ENCODE assay signal across 8 mouse cellular contexts in genomic region chr10:60002673-60003212, GRCm38 (mm10). TPM values are rescaled to one million over a fixed set of nuclear protein-coding genes. Genes with fewer than 3 reads are reported as not detected.
DNase-seq lines count a peak whose midpoint lies in the region; ATAC-seq lines count a peak whose summit lies in the region.

Gene Ascc1, plus strand, starts transcription at chr10:60002805.
Gene Anapc16, minus strand, starts transcription at chr10:60003135.

- peaks cover 7% of the 10 kb centered on the region; the same call in 1 of the 2 replicates for H3K36me3 ChIP-seq in hindbrain, embryonic 12.5 days

- peak within 1 kb of the TSS; percentile 86 for H3K4me2 ChIP-seq in hindbrain, embryonic 12.5 days (replicated peaks)

- no peaks in the 10 kb centered on the region for H3K9me3 ChIP-seq in hindbrain, embryonic 12.5 days (replicated peaks)

- peak within 1 kb of the TSS; percentile 78 for H3K9ac ChIP-seq in hindbrain, embryonic 12.5 days

- under 1% methylated on average over 51 of the region's 51 CpGs for WGBS in hindbrain, embryonic 12.5 days

- DNase-seq in NIH3T3 (ENCODE audit: low read depth), result peak; percentile 99
- peak; percentile 99 for DNase-seq in cerebellum, postnatal 10 days
- peak; percentile 93 to 96 for DNase-seq in frontal cortex, postnatal 10 days (ENCODE audit: low spot score in 2 of 2)
- peak; percentile 96 to 97 for DNase-seq in layer of hippocampus, postnatal 14 days (ENCODE audit: low spot score in 2 of 2)
- peak; percentile 96 for DNase-seq in lung, postnatal 14 days
- DNase-seq in retina, adult 2 months (ENCODE audit: low read depth, low spot score), result peak; percentile 96
- DNase-seq in thymus, postnatal 36 days, result peak; percentile 96 to 98

- H3K27me3 ChIP-seq in hindbrain, embryonic 12.5 days, result no peaks in the 10 kb centered on the region

- H3K27ac ChIP-seq in hindbrain, embryonic 12.5 days, result peak within 1 kb of the TSS; percentile 98

- peak; percentile 97 for ATAC-seq in hindbrain, embryonic 12.5 days (ENCODE audit: low FRiP score)

- peak within 1 kb of the TSS; percentile 57 for H3K4me3 ChIP-seq in hindbrain, embryonic 12.5 days

- H3K4me1 ChIP-seq in hindbrain, embryonic 12.5 days, result peaks cover 15% of the 10 kb centered on the region

RNA-seq across cellular contexts. Expression of gene Ascc1, which starts in this region (rescaled TPM):
- 36.3 and 38.0 TPM in 2 replicates for polyA plus RNA-seq in hindbrain, embryonic 12.5 days (2016; fragmentation: Nextera tagmentation; extraction: Ambion mirVana)
- total RNA-seq in layer of hippocampus, postnatal 14 days (2021), result 10 to 100 TPM; 18.4 to 19.1 TPM

RNA-seq across cellular contexts. Expression of gene Anapc16, which starts in this region (rescaled TPM):
- 113 and 119 TPM in 2 replicates for polyA plus RNA-seq in hindbrain, embryonic 12.5 days (2016; fragmentation: Nextera tagmentation; extraction: Ambion mirVana)
- 10 to 100 TPM; 67.4 to 69.2 TPM for total RNA-seq in layer of hippocampus, postnatal 14 days (2021)

Comparison
In these comparisons a context has a peak if more than half of its experiments do, and no peak if none do; other contexts are left out.
1. Peak in every context shown above with its lines: DNase-seq, ATAC-seq, H3K4me3 ChIP-seq and H3K27ac ChIP-seq.